Mouse (Mus musculus): ENCODE results near the gene Ap4b1. TPM values are rescaled to one million over a fixed set of nuclear protein-coding genes. Genes with fewer than 3 reads are reported as not detected.
"Not testable (repeated sequence)": the region's sequence is repeated elsewhere in the genome, so short reads cannot be mapped to it uniquely, and the experiment has no call there.

Gene Ap4b1
- polyA plus RNA-seq, 1 experiment from 2014 or later = 20.6 TPM

DNA sequence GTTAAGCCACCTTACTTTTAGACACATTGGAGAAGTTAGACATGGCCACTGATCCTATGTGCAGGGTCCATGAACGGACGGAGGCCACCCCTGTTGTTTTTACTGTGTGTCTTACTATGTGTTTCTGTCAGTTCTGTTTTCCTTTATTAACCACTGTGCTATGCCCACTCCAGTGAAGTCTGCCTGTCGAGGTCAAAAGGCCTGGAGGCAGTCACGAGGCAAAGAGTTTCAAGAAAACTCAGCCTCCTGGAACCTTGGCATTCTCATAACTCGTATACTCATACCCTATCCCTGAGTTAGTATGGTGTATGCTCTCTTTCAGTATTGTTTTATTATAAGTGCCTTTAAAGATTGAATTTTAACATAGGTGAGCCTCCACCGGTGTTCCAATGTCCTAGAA, 30.4 kb downstream of the Ap4b1 start:
- H3K27ac ChIP-seq = no peak overlapping the region
- no peak for ATAC-seq
- WGBS = 96% methylated on average over 6 of the region's 6 CpGs
- H3K4me3 ChIP-seq (replicated peaks) = no peak overlapping the region
- H3K9ac ChIP-seq = no peak overlapping the region
- H3K27me3 ChIP-seq (replicated peaks) = no peaks in the 10 kb centered on the region
- no peak overlapping the region for H3K4me2 ChIP-seq (replicated peaks)
- H3K4me1 ChIP-seq (replicated peaks) = no peaks in the 10 kb centered on the region
- no peaks in the 10 kb centered on the region for H3K36me3 ChIP-seq
- H3K9me3 ChIP-seq = no peaks in the 10 kb centered on the region

DNA sequence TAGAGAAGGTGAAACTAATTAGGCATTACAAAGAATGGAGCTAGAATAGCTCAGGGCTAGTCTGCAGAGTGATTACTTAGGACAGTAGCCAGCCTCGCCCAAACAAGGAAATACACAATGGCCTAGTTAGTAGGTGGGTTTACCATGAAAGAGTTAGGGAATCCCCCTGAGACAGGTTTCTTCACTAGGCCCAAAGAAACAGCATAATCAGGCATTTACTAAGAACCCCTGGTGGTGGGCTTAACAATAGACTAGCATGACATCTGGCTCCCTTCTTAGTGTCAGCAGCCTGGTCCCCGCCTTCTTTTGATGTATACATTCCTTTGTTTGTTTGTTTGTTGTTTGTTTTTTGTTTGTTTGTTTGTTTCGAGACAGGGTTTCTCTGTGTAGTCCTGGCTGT, 30.9 kb downstream of the Ap4b1 start:
- not testable (repeated sequence) for H3K4me3 ChIP-seq (replicated peaks); ATAC-seq; H3K27me3 ChIP-seq (replicated peaks); H3K4me1 ChIP-seq (replicated peaks); H3K9ac ChIP-seq; H3K36me3 ChIP-seq; H3K27ac ChIP-seq; H3K4me2 ChIP-seq (replicated peaks); H3K9me3 ChIP-seq
- 85% methylated on average over 3 of the region's 3 CpGs for WGBS

DNA sequence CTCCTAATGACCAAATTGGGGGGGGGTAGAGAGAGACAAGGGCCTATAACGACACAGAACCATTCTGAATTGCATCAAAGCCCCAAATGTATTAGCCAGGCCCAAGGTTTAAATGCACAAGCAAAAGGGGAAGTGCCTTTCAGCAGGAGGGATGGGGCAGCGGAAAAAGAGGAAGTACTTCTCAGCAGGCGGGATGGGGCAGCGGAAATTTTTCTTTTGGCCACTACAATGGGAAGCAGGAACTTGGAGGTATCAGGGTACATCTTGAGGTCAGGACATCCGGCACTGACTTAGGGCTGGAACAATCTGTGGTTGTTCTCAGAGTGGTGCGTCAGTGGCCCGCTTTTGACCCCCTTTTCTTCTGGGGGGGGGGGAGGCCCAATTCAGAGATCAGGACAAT, 31.6 kb downstream of the Ap4b1 start:
- H3K4me3 ChIP-seq (replicated peaks); H3K9ac ChIP-seq; H3K4me1 ChIP-seq (replicated peaks); H3K36me3 ChIP-seq; ATAC-seq; H3K9me3 ChIP-seq; H3K4me2 ChIP-seq (replicated peaks); H3K27me3 ChIP-seq (replicated peaks); H3K27ac ChIP-seq: not testable (repeated sequence)
- 88% methylated on average over 7 of the region's 7 CpGs for WGBS

- H3K4me3 ChIP-seq (replicated peaks) = no peak overlapping the region
- 70% methylated on average over 9 of the region's 9 CpGs for WGBS
- peak; percentile 36; the same call in 1 of the 2 replicates for ATAC-seq
Measured at GRCm38 (mm10) chr3:103850644-103851363, 41.5 kb downstream of the Ap4b1 start.

GRCm38 (mm10) chr3:103851481-103851880, 42.2 kb downstream of the Ap4b1 start:
- no peak overlapping the region for H3K4me2 ChIP-seq (replicated peaks)
- H3K9ac ChIP-seq = no peak overlapping the region
- WGBS = 90% methylated on average over 6 of the region's 6 CpGs
- ATAC-seq = no peak
- H3K4me3 ChIP-seq (replicated peaks) = no peak overlapping the region
- no peaks in the 10 kb centered on the region for H3K9me3 ChIP-seq
- H3K36me3 ChIP-seq = no peaks in the 10 kb centered on the region
- no peaks in the 10 kb centered on the region for H3K27me3 ChIP-seq (replicated peaks)
- no peak overlapping the region for H3K27ac ChIP-seq
- H3K4me1 ChIP-seq (replicated peaks) = no peaks in the 10 kb centered on the region

More at GRCm38 (mm10) chr3:103850644-103851363, 41.5 kb downstream of the Ap4b1 start:
- H3K4me1 ChIP-seq (replicated peaks) = no peaks in the 10 kb centered on the region
- no peaks in the 10 kb centered on the region for H3K9me3 ChIP-seq
- H3K27ac ChIP-seq = no peak overlapping the region
- no peaks in the 10 kb centered on the region for H3K36me3 ChIP-seq
- H3K9ac ChIP-seq = no peak overlapping the region
- no peak overlapping the region for H3K4me2 ChIP-seq (replicated peaks)
- no peaks in the 10 kb centered on the region for H3K27me3 ChIP-seq (replicated peaks)

DNA sequence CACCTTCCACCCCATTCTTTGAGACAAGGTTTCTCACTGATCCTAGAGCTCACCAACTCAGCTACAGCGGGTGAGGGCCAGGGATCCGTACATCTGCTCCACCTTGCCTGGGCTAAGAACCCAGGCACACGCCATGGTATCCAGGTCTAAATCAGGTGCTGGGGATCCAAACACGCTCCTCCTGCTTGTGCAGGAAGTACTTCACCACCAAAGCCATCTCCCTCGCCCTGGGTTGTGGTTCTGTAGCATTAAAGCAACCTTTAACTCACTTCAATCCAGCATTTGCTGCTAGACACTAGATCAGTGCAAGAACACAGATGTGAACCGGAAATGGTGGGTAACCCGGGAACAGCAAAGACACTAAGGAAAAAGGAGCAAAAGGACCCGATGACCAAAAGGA, 42.6 kb downstream of the Ap4b1 start:
- ATAC-seq = no peak
- Histone ChIP-seq H3K4me3 (replicated peaks) (no peak overlapping the region), H3K27ac (no peak overlapping the region), H3K9ac (no peak overlapping the region), H3K36me3 (no peaks in the 10 kb centered on the region), H3K4me1 (replicated peaks) (no peaks in the 10 kb centered on the region), H3K27me3 (replicated peaks) (no peaks in the 10 kb centered on the region), H3K9me3 (no peaks in the 10 kb centered on the region), H3K4me2 (replicated peaks) (no peak overlapping the region)
- WGBS = 85% methylated on average over 8 of the region's 8 CpGs

- Histone ChIP-seq H3K4me2 (replicated peaks) (no peak overlapping the region), H3K27ac (no peak overlapping the region), H3K9ac (no peak overlapping the region), H3K36me3 (no peaks in the 10 kb centered on the region), H3K4me1 (replicated peaks) (no peaks in the 10 kb centered on the region), H3K27me3 (replicated peaks) (no peaks in the 10 kb centered on the region), H3K9me3 (no peaks in the 10 kb centered on the region), H3K4me3 (replicated peaks) (no peak overlapping the region)
- WGBS = 63% methylated on average over 3 of the region's 3 CpGs
- no peak for ATAC-seq
Measured at GRCm38 (mm10) chr3:103852565-103853299, 43.4 kb downstream of the Ap4b1 start.

GRCm38 (mm10) chr3:103853804-103854203, 44.5 kb downstream of the Ap4b1 start:
- Histone ChIP-seq H3K27me3 (replicated peaks) (no peaks in the 10 kb centered on the region), H3K4me3 (replicated peaks) (no peak overlapping the region), H3K36me3 (no peaks in the 10 kb centered on the region), H3K4me1 (replicated peaks) (no peaks in the 10 kb centered on the region), H3K4me2 (replicated peaks) (no peak overlapping the region), H3K9ac (no peak overlapping the region), H3K9me3 (no peaks in the 10 kb centered on the region), H3K27ac (no peak overlapping the region)
- WGBS = 61% methylated on average over 8 of the region's 8 CpGs
- ATAC-seq = no peak

DNA sequence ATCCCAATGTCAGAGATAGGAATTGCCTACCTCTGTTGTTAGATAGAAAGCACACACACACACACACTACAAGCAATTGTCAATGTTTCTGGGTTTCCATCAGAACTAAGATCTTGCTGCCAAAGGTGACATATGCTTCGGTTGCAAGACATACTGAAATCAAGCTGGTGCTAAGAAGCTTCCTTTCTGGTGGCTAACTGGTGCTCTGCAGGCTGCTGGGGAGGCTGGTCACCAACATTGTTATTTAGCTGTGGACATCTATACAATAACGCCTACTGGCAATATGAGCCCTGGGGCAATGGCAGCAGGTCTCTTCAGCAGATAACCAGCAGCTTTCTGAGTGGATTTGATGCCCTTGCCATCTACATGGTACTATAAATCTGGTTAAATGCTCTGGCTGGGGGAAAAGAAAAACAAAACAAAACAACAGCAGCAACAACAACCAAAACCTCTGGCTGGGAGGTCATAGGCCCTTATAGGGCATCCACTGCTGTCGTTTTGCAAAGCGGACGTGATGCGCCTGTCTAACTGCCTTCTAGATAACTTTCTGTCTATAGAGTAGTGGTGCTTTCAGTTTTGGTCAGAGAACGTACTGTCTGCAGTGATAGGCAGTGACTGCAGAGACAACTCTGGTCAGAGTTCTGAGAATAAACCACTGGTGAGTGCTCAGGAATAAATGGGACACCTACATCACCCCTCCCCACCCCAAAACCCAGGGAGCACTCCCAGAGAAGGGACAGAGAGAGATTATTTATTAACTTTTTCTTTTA, 47.9 kb downstream of the Ap4b1 start:
- Histone ChIP-seq H3K27ac (no peak overlapping the region), H3K9ac (no peak overlapping the region), H3K36me3 (no peaks in the 10 kb centered on the region), H3K27me3 (replicated peaks) (no peaks in the 10 kb centered on the region), H3K9me3 (no peaks in the 10 kb centered on the region), H3K4me3 (replicated peaks) (no peak overlapping the region), H3K4me2 (replicated peaks) (no peak overlapping the region), H3K4me1 (replicated peaks) (no peaks in the 10 kb centered on the region)
- ATAC-seq = no peak
- WGBS = 85% methylated on average over 7 of the region's 7 CpGs

GRCm38 (mm10) chr3:103857977-103858563, 48.8 kb downstream of the Ap4b1 start:
- no peaks in the 10 kb centered on the region for H3K27me3 ChIP-seq (replicated peaks)
- ATAC-seq = no peak
- no peak overlapping the region for H3K27ac ChIP-seq
- 92% methylated on average over 6 of the region's 6 CpGs for WGBS
- H3K4me1 ChIP-seq (replicated peaks) = no peaks in the 10 kb centered on the region
- no peak overlapping the region for H3K9ac ChIP-seq
- no peak overlapping the region for H3K4me2 ChIP-seq (replicated peaks)
- H3K4me3 ChIP-seq (replicated peaks) = no peak overlapping the region
- H3K9me3 ChIP-seq = no peaks in the 10 kb centered on the region
- H3K36me3 ChIP-seq = no peaks in the 10 kb centered on the region

DNA sequence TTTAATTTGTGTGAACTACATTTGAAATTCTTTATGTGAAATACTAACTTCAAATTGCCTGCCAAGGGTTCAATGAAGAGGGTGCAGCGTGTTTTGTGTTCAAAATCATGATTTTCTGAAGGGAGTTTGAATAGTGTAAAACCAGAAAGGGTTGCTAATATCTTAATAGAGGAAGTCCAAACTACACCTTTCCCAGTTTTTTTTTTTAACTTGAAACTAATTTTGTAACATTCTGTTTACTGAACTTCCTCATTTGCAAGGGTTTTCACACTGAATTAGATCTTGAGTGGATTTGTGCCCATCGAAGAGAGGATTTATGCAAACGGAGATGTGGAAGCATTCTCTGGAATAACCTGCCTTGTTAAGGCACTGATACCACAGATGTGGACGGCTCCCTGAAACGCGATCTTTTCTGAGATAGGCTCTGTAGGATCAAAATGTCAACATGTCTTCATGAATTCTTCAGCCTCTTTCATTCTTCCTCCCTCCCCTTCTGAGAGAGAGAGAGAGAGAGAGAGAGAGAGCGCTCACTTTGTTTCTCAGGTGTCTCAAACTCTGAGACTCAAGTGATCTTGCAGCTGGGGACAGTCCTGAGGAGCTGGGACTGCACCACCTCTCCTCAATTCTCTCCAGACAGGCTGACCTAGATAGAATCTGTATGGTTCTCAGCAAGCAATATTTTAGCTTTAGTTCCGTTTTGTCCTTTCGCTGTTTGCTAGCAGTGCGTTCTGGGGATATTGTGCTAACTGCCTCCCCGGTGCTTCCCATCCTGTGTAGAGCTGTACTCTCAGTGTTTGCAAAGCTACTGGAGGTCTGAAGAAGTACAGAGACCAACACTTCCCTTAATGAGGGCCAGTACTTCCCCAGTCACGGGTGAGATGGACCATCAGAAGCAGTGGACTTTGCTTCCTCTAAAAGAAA, 49.8 kb downstream of the Ap4b1 start, which contains the start of gene Ptpn22:
Gene Ptpn22, plus strand, starts transcription at position 915 of the 921 bp plus-strand sequence.
- H3K4me3 ChIP-seq (replicated peaks) = no peak within 1 kb of the TSS
- no peak within 1 kb of the TSS for H3K4me2 ChIP-seq (replicated peaks)
- H3K27ac ChIP-seq = no peak within 1 kb of the TSS
- no peaks in the 10 kb centered on the region for H3K27me3 ChIP-seq (replicated peaks)
- H3K4me1 ChIP-seq (replicated peaks) = no peaks in the 10 kb centered on the region
- no peak for ATAC-seq
- WGBS = 68% methylated on average over 12 of the region's 12 CpGs
- H3K9me3 ChIP-seq = no peaks in the 10 kb centered on the region
- H3K9ac ChIP-seq = no peak within 1 kb of the TSS
- no peaks in the 10 kb centered on the region for H3K36me3 ChIP-seq
